Mouse (Mus musculus): Measurements from ENCODE around the gene Rftn2. TPM values are rescaled to one million over a fixed set of nuclear protein-coding genes. Genes with fewer than 3 reads are reported as not detected.

Gene Rftn2
- polyA plus RNA-seq, 1 experiment from 2014 or later = 15.5 TPM

DNA sequence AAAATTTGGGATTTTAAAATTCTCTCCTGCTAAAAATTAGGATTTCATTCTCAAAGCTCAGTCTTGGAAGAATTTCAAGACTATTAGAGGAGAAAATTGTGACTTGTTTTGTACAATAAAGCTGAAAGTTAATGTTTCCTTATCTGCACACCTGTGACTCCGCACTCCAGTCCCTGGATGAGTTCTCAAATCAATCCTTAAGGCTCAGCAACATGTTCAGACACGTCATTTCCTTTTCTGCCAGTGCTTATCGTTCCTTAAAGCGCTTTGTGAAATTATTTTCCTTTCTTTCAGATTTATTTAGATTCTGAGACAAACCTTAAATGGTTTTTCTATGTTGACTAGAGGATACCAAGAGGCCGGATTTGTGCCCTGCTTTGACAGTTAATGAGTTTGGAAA lies 9.9 kb upstream of the Rftn2 start:
- Histone ChIP-seq H3K4me2 (ENCODE audit: low read length) (peak overlapping the region; percentile 98), H3K36me3 (ENCODE audit: control insufficient read depth, insufficient read depth, low read length) (no peaks in the 10 kb centered on the region), H3K27ac (ENCODE audit: low read depth, low read length) (no peak overlapping the region), H3K9ac (ENCODE audit: low read depth, low read length) (peak overlapping the region; percentile 27; the same call in 1 of the 2 replicates), H3K9me3 (ENCODE audit: control insufficient read depth, low read length) (no peaks in the 10 kb centered on the region), H3K4me1 (ENCODE audit: control insufficient read depth, insufficient read depth, low read depth, low read length) (peaks cover 29% of the 10 kb centered on the region), H3K27me3 (replicated peaks; ENCODE audit: control insufficient read depth, insufficient read depth, low read length) (no peaks in the 10 kb centered on the region), H3K4me3 (ENCODE audit: low read length) (peak overlapping the region; percentile 80)
- 36% methylated on average over 5 of the region's 5 CpGs for WGBS
- no peak for ATAC-seq

DNA sequence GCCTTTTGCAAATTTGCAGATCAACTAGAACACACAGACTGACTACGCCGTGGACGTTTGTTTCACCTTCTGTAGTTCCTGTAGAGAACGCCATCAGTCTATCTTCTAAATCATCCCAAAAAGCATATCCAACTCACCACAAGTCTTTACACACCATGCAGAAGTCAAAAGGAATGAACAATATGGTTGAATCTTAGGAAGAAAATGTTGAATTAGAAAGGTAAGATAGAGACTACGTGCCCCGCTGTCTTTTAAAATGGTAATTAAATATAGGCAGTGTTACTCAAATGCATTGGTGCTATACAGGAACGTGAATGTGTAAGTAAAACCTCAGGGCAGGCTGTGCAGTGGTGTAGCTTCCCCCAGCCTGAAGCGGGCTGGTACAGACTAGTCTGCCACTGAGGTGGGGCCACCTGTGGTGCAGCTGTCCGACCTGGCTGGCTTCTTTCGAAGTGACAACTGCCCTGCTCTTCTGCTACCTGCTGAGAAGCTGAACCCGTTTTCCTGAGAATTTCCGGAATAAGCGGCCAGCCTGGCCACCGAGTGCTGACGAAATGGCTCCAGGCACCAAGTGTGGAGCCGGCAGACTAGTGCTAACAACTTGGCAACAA lies 8.4 kb upstream of the Rftn2 start:
- no peaks in the 10 kb centered on the region for H3K36me3 ChIP-seq (ENCODE audit: control insufficient read depth, insufficient read depth, low read length)
- H3K9ac ChIP-seq (ENCODE audit: low read depth, low read length) = no peak overlapping the region
- H3K27ac ChIP-seq (ENCODE audit: low read depth, low read length) = no peak overlapping the region
- no peaks in the 10 kb centered on the region for H3K9me3 ChIP-seq (ENCODE audit: control insufficient read depth, low read length)
- ATAC-seq = no peak
- no peak overlapping the region for H3K4me2 ChIP-seq (ENCODE audit: low read length)
- WGBS = 57% methylated on average over 16 of the region's 16 CpGs
- H3K4me3 ChIP-seq (ENCODE audit: low read length) = no peak overlapping the region
- H3K4me1 ChIP-seq (ENCODE audit: control insufficient read depth, insufficient read depth, low read depth, low read length) = peaks cover 16% of the 10 kb centered on the region
- no peaks in the 10 kb centered on the region for H3K27me3 ChIP-seq (replicated peaks; ENCODE audit: control insufficient read depth, insufficient read depth, low read length)

DNA sequence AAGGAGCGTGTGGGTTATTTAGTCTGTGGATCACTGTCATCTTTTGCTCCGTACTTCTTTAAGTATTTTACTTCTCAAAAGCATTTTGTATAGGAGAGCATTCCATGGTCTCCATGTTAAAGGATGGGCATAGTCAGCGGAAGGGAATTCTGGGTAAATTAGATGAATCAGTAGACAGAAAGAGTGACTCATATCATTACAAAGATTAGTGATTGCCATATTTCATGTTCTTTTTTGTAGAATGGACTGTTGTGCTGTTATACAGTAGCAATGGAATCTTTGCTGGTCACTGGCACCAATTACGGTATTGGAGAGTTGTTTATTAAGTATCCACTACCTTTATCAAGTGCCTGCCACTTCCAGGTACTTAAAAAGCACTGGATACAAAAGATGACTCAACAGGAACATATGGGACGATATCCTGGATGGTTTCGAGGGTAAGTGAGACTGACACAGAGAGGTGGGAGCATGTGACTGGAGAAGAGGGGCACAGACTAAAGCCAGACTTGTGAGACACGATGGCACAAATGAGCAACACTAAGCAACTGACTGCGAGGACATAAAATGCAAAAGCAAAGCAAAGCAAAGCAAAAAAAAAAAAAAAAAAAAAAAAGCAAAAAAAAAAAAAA lies 1.8 kb upstream of the Rftn2 start:
- Histone ChIP-seq H3K9me3 (ENCODE audit: control insufficient read depth, low read length) (no peaks in the 10 kb centered on the region), H3K4me3 (ENCODE audit: low read length) (no peak overlapping the region), H3K36me3 (ENCODE audit: control insufficient read depth, insufficient read depth, low read length) (no peaks in the 10 kb centered on the region), H3K9ac (ENCODE audit: low read depth, low read length) (no peak overlapping the region), H3K27me3 (replicated peaks; ENCODE audit: control insufficient read depth, insufficient read depth, low read length) (no peaks in the 10 kb centered on the region), H3K27ac (ENCODE audit: low read depth, low read length) (no peak overlapping the region), H3K4me2 (ENCODE audit: low read length) (no peak overlapping the region), H3K4me1 (ENCODE audit: control insufficient read depth, insufficient read depth, low read depth, low read length) (peaks cover 3% of the 10 kb centered on the region)
- ATAC-seq = no peak
- 92% methylated on average over 8 of the region's 8 CpGs for WGBS

DNA sequence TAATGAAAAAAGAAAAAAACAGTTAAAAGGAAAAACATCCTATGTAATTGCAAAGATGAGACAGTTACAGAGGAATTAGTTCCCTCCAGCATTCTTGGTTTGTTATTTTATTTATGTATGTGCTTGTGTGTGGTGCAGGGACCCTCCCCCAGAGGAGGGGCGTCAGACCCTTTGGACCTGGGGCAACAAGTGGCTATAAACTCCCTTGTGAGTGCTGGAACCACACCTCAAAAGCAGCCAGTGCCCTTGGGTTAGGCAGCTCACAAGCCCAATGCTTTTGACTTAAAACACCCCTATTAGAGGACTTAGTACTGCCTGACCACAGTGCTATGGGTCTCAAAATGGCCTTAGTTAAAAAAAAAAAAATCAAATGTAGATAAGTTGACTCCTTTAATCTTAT lies 794 bp upstream of the Rftn2 start:
- peak overlapping the region; percentile 28; the same call in 1 of the 2 replicates for H3K4me2 ChIP-seq (ENCODE audit: low read length)
- WGBS = 26% methylated on average over 1 of the region's 1 CpGs
- no peak overlapping the region for H3K27ac ChIP-seq (ENCODE audit: low read depth, low read length)
- H3K4me1 ChIP-seq (ENCODE audit: control insufficient read depth, insufficient read depth, low read depth, low read length) = peaks cover 3% of the 10 kb centered on the region
- no peaks in the 10 kb centered on the region for H3K9me3 ChIP-seq (ENCODE audit: control insufficient read depth, low read length)
- H3K4me3 ChIP-seq (ENCODE audit: low read length) = no peak overlapping the region
- H3K27me3 ChIP-seq (replicated peaks; ENCODE audit: control insufficient read depth, insufficient read depth, low read length) = no peaks in the 10 kb centered on the region
- H3K36me3 ChIP-seq (ENCODE audit: control insufficient read depth, insufficient read depth, low read length) = no peaks in the 10 kb centered on the region
- no peak for ATAC-seq
- no peak overlapping the region for H3K9ac ChIP-seq (ENCODE audit: low read depth, low read length)

DNA sequence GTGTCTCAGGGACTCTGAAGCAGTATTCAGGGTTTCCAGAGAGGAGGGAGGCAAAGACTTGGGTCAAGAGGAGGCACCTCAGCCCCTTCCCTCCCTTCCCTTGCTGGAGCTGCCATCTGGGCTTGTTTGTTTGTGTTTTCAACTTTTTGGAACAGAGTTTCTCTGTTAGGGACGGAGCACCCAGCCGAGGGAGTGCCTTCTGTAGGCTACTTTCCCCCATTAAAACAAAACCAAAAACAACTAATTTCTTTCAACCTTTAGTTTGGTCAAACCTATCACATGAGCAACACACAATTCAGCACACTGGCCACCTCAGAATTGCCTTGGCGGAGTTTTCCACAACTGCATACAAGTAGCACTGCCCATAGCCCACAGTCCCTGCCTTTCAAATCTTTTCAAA lies 1.2 kb downstream of the Rftn2 start:
- peaks cover 6% of the 10 kb centered on the region for H3K4me1 ChIP-seq (ENCODE audit: control insufficient read depth, insufficient read depth, low read depth, low read length)
- peak overlapping the region; percentile 27 for H3K4me3 ChIP-seq (ENCODE audit: low read length)
- H3K9ac ChIP-seq (ENCODE audit: low read depth, low read length) = peak overlapping the region; percentile 45
- no peaks in the 10 kb centered on the region for H3K9me3 ChIP-seq (ENCODE audit: control insufficient read depth, low read length)
- ATAC-seq = peak; percentile 72
- WGBS = 28% methylated on average over 3 of the region's 3 CpGs
- H3K27me3 ChIP-seq (replicated peaks; ENCODE audit: control insufficient read depth, insufficient read depth, low read length) = no peaks in the 10 kb centered on the region
- no peaks in the 10 kb centered on the region for H3K36me3 ChIP-seq (ENCODE audit: control insufficient read depth, insufficient read depth, low read length)
- peak overlapping the region; percentile 61 for H3K27ac ChIP-seq (ENCODE audit: low read depth, low read length)
- H3K4me2 ChIP-seq (ENCODE audit: low read length) = peak overlapping the region; percentile 48

DNA sequence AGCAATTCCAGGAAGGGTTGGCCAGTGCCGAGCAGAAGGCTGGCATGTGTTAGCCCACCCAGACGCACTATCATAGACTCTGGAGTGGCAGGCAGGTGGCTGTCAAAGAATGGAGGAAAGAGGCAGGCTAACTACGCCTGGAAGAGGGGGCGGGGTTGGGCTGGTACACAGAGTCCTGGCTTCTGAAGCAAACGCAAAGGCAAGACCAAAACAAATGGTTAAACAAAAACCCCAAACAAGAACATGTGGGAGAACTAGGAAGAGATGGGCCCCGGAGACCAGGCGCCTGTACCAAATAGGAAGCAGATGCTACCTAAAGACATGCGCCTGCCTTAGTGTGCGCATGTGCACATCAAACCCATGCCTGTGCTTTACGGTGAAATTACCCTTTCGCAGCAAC lies 2.5 kb downstream of the Rftn2 start:
- Histone ChIP-seq H3K36me3 (ENCODE audit: control insufficient read depth, insufficient read depth, low read length) (no peaks in the 10 kb centered on the region), H3K27ac (ENCODE audit: low read depth, low read length) (peak overlapping the region; percentile 3; the same call in 1 of the 2 replicates), H3K4me3 (ENCODE audit: low read length) (peak overlapping the region; percentile 27; the same call in 1 of the 2 replicates), H3K4me1 (ENCODE audit: control insufficient read depth, insufficient read depth, low read depth, low read length) (peaks cover 6% of the 10 kb centered on the region), H3K9ac (ENCODE audit: low read depth, low read length) (no peak overlapping the region; the same call in 1 of the 2 replicates), H3K27me3 (replicated peaks; ENCODE audit: control insufficient read depth, insufficient read depth, low read length) (no peaks in the 10 kb centered on the region), H3K4me2 (ENCODE audit: low read length) (peak overlapping the region; percentile 48), H3K9me3 (ENCODE audit: control insufficient read depth, low read length) (no peaks in the 10 kb centered on the region)
- ATAC-seq = peak; percentile 73
- 51% methylated on average over 11 of the region's 11 CpGs for WGBS

DNA sequence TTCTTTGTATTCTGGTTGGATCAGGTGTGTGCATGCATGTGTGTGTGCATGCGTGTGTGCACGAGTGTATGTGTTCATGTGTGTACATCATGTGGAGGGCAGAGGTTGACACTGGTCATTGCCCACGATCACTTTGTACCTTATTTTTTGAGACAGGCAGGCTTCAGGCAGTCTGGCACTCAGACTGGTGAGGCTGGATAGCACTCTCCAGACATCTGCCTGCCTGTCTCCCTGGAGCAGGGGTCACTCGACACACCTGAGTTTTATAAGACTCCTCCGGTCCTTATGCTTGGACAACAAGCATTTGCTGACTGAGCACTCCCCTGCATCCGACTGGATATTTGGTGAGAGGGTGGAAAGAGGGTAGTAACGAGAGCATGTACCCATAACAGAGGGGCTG lies 3.6 kb downstream of the Rftn2 start:
- Histone ChIP-seq H3K27me3 (replicated peaks; ENCODE audit: control insufficient read depth, insufficient read depth, low read length) (no peaks in the 10 kb centered on the region), H3K4me2 (ENCODE audit: low read length) (no peak overlapping the region), H3K4me3 (ENCODE audit: low read length) (no peak overlapping the region), H3K9ac (ENCODE audit: low read depth, low read length) (no peak overlapping the region), H3K36me3 (ENCODE audit: control insufficient read depth, insufficient read depth, low read length) (no peaks in the 10 kb centered on the region), H3K27ac (ENCODE audit: low read depth, low read length) (no peak overlapping the region), H3K4me1 (ENCODE audit: control insufficient read depth, insufficient read depth, low read depth, low read length) (peaks cover 6% of the 10 kb centered on the region), H3K9me3 (ENCODE audit: control insufficient read depth, low read length) (no peaks in the 10 kb centered on the region)
- no peak for ATAC-seq
- WGBS = 88% methylated on average over 7 of the region's 7 CpGs

DNA sequence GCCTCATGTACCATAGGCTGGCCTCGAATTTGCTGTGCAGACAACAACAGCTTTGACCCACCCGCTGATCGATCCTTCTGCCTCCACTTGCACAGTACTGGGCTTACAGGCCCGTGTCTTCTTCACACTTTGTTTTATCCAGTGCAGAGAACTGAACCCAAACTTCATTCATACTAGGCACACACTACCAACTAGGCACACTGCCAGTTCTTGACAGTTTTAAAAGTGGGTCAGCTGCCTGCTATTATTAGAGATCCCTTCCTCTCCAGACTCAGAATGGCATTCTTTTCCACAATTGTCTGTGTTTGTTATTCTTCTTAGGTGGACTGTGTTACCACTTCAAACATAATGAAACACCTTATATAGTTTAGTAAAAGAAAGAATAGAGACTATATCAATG lies 5.2 kb downstream of the Rftn2 start:
- Histone ChIP-seq H3K27me3 (replicated peaks; ENCODE audit: control insufficient read depth, insufficient read depth, low read length) (no peaks in the 10 kb centered on the region), H3K9me3 (ENCODE audit: control insufficient read depth, low read length) (no peaks in the 10 kb centered on the region), H3K4me2 (ENCODE audit: low read length) (no peak overlapping the region), H3K4me1 (ENCODE audit: control insufficient read depth, insufficient read depth, low read depth, low read length) (peaks cover 6% of the 10 kb centered on the region), H3K9ac (ENCODE audit: low read depth, low read length) (no peak overlapping the region), H3K27ac (ENCODE audit: low read depth, low read length) (0 out of 2 replicates have a peak overlapping the region, but pooled peaks have one; percentile 18), H3K36me3 (ENCODE audit: control insufficient read depth, insufficient read depth, low read length) (no peaks in the 10 kb centered on the region), H3K4me3 (ENCODE audit: low read length) (no peak overlapping the region)
- 61% methylated on average over 4 of the region's 4 CpGs for WGBS
- peak; percentile 38; the same call in 1 of the 2 replicates for ATAC-seq

DNA sequence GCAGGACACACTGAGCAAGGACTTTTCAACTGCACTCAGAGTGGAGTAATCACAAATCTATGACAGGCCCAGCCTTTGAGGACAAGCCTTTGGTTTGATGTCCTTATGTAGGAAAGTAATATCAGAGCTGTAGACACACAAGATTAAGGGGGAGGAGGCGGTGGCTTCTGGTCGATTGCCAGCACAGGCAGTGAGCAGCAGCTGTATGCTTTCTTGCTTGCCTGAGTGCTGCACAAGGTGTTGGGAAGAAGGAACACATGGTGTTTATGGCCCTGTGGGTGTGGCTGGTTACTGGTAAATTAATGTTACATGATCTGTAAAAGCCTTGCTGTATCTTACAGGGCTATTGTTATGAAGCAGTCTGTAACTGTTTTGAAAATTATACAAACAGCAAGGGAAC lies 9.4 kb downstream of the Rftn2 start:
- ATAC-seq = no peak
- no peaks in the 10 kb centered on the region for H3K36me3 ChIP-seq (ENCODE audit: control insufficient read depth, insufficient read depth, low read length)
- no peak overlapping the region for H3K9ac ChIP-seq (ENCODE audit: low read depth, low read length)
- no peaks in the 10 kb centered on the region for H3K27me3 ChIP-seq (replicated peaks; ENCODE audit: control insufficient read depth, insufficient read depth, low read length)
- H3K4me1 ChIP-seq (ENCODE audit: control insufficient read depth, insufficient read depth, low read depth, low read length) = peaks cover 3% of the 10 kb centered on the region; the same call in 1 of the 2 replicates
- no peak overlapping the region for H3K27ac ChIP-seq (ENCODE audit: low read depth, low read length)
- H3K4me3 ChIP-seq (ENCODE audit: low read length) = no peak overlapping the region
- H3K4me2 ChIP-seq (ENCODE audit: low read length) = no peak overlapping the region
- 65% methylated on average over 2 of the region's 2 CpGs for WGBS
- no peaks in the 10 kb centered on the region for H3K9me3 ChIP-seq (ENCODE audit: control insufficient read depth, low read length)

Measured in hindbrain, embryonic 16.5 days (tissue).